Mouse (Mus musculus) spleen, adult 2 months (tissue): ENCODE results near the gene Alox12b. TPM values are rescaled to one million over a fixed set of nuclear protein-coding genes. Genes with fewer than 3 reads are reported as not detected.
A peak's percentile ranks its signal among the peaks of the same experiment; 100 is the strongest.

Experiments
- DNase-seq, 2 experiments: peaks; one replicate each; pipeline versions ENCODE4 v3.0.0 to v3.0.0-alpha.2; 2012 to 2021; ENCODE audit warnings: low spot score in 2 of 2, low read depth in 1 of 2
- H3K27ac ChIP-seq: fragments of 200-500 bp; 2 replicates; pipeline ENCODE4 v1.5.1; 2012; ENCODE audit warnings: low read length, inconsistent platforms; ENCODE audit not compliant: insufficient read depth
- H3K27me3 ChIP-seq: fragments of 200-500 bp; 2 replicates; pipeline ENCODE4 v1.6.1; 2012; ENCODE audit warnings: mild to moderate bottlenecking, moderate library complexity, low read length, inconsistent platforms; ENCODE audit not compliant: control insufficient read depth, insufficient read depth
- H3K36me3 ChIP-seq: fragments of 200-500 bp; 2 replicates; pipeline ENCODE4 v1.6.1; 2012; ENCODE audit warnings: mild to moderate bottlenecking, low read length, inconsistent platforms; ENCODE audit not compliant: control insufficient read depth, insufficient read depth
- H3K4me1 ChIP-seq: fragments of 200-500 bp; 2 replicates; pipeline ENCODE4 v1.6.1; 2011; ENCODE audit warnings: inconsistent platforms; ENCODE audit not compliant: control insufficient read depth, insufficient read depth, insufficient read length
- H3K4me3 ChIP-seq: fragments of 200-500 bp; 2 replicates; pipeline ENCODE4 v1.5.1; 2011; ENCODE audit warnings: mild to moderate bottlenecking, inconsistent platforms; ENCODE audit not compliant: insufficient read depth, insufficient read length; ENCODE audit errors: extremely low read depth
- CTCF ChIP-seq: fragments of 200-500 bp; IDR thresholded peaks from 2 replicates; pipeline ENCODE4 v1.5.1; 2011; ENCODE audit warnings: mild to moderate bottlenecking, inconsistent platforms; ENCODE audit not compliant: insufficient read depth, insufficient read length, insufficient replicate concordance; ENCODE audit errors: extremely low read depth
- POLR2A ChIP-seq: fragments of 200-500 bp; IDR thresholded peaks from 2 replicates; pipeline ENCODE4 v1.6.1; 2011; ENCODE audit warnings: low read depth, low read length, inconsistent platforms
- WGBS: fragments of 180-500 bp; shearing (Covaris S2); methylation state at CpG from one replicate; pipeline ENCODE4 v1.1.7; 2018; 5-methylcytosine and 5-hydroxymethylcytosine counted together
- polyA plus RNA-seq: library from polyadenylated mRNA; depleted of rRNA; stranded (reverse); fragments of >200 nt; gene quantifications from 2 replicates; pipeline ENCODE4 v1.2.3, GENCODE M21; 2012

The Alox12b gene
- polyA plus RNA-seq, 1 experiment, result not detected

- TF ChIP-seq POLR2A (no peak), CTCF (no peak)
- H3K27ac ChIP-seq, result peak overlapping the region; percentile 65
- 0 out of 2 replicates have a peak, but pooled peaks cover 5% of the 10 kb centered on the region for H3K27me3 ChIP-seq
- H3K4me3 ChIP-seq, result peak overlapping the region; percentile 61
- H3K36me3 ChIP-seq, result no peaks in the 10 kb centered on the region
- WGBS, result under 1% methylated on average over 31 of the region's 31 CpGs
- DNase-seq, result peak; percentile 62 to 77
- peaks cover 5% of the 10 kb centered on the region; the same call in 1 of the 2 replicates for H3K4me1 ChIP-seq
Observed at GRCm38 (mm10) chr11:69123693-69124497, 32.9 kb upstream of the Alox12b start.

- H3K27me3 ChIP-seq, result 0 out of 2 replicates have a peak, but pooled peaks cover 5% of the 10 kb centered on the region
- H3K4me3 ChIP-seq, result no peak overlapping the region; the same call in 1 of the 2 replicates
- TF ChIP-seq CTCF (no peak), POLR2A (no peak)
- peaks cover 5% of the 10 kb centered on the region; the same call in 1 of the 2 replicates for H3K4me1 ChIP-seq
- H3K27ac ChIP-seq, result no peak overlapping the region
- 1% methylated on average over 3 of the region's 3 CpGs for WGBS
- no peaks in the 10 kb centered on the region for H3K36me3 ChIP-seq
- DNase-seq, result peak; percentile 47 to 72
Observed at GRCm38 (mm10) chr11:69124498-69124847, 32.3 kb upstream of the Alox12b start.

GRCm38 (mm10) chr11:69125041-69125851 lies 31.5 kb upstream of the Alox12b start:
- under 1% methylated on average over 24 of the region's 24 CpGs for WGBS
- Histone ChIP-seq H3K27ac (peak overlapping the region; percentile 85), H3K27me3 (0 out of 2 replicates have a peak, but pooled peaks cover 5% of the 10 kb centered on the region), H3K4me3 (peak overlapping the region; percentile 70), H3K36me3 (no peaks in the 10 kb centered on the region), H3K4me1 (peaks cover 5% of the 10 kb centered on the region; the same call in 1 of the 2 replicates)
- peak; percentile 75 to 83 for DNase-seq
- TF ChIP-seq CTCF (0 out of 2 replicates have a peak, but pooled peaks have one; percentile 15), POLR2A (no peak)

- DNase-seq, result no peak
- Histone ChIP-seq H3K4me1 (peaks cover 5% of the 10 kb centered on the region; the same call in 1 of the 2 replicates), H3K27me3 (0 out of 2 replicates have a peak, but pooled peaks cover 5% of the 10 kb centered on the region), H3K4me3 (peak within 1 kb of the TSS; percentile 70), H3K27ac (peak within 1 kb of the TSS; percentile 85), H3K36me3 (no peaks in the 10 kb centered on the region)
- TF ChIP-seq POLR2A (no peak), CTCF (no peak)
- 1% methylated on average over 3 of the region's 3 CpGs for WGBS
Observed at GRCm38 (mm10) chr11:69125852-69125918, 31.1 kb upstream of the Alox12b start, which contains the start of gene Aloxe3. Gene Aloxe3, plus strand, starts transcription at chr11:69125896.

GRCm38 (mm10) chr11:69125919-69126705 lies 30.7 kb upstream of the Alox12b start:
- 7% methylated on average over 20 of the region's 20 CpGs for WGBS
- TF ChIP-seq CTCF (no peak), POLR2A (no peak)

GRCm38 (mm10) chr11:69126706-69127095 lies 30.1 kb upstream of the Alox12b start:
- 69% methylated on average over 2 of the region's 2 CpGs for WGBS

More at GRCm38 (mm10) chr11:69125919-69126705, 30.7 kb upstream of the Alox12b start:
- peak overlapping the region; percentile 70 for H3K4me3 ChIP-seq
- no peak for DNase-seq
- H3K4me1 ChIP-seq, result peaks cover 5% of the 10 kb centered on the region; the same call in 1 of the 2 replicates
- H3K27ac ChIP-seq, result no peak overlapping the region
- 0 out of 2 replicates have a peak, but pooled peaks cover 5% of the 10 kb centered on the region for H3K27me3 ChIP-seq
- no peaks in the 10 kb centered on the region for H3K36me3 ChIP-seq

More at GRCm38 (mm10) chr11:69126706-69127095, 30.1 kb upstream of the Alox12b start:
- TF ChIP-seq POLR2A, result no peak
- no peak for TF ChIP-seq CTCF
- Histone ChIP-seq H3K27me3 (0 out of 2 replicates have a peak, but pooled peaks cover 5% of the 10 kb centered on the region), H3K4me3 (no peak overlapping the region), H3K36me3 (no peaks in the 10 kb centered on the region), H3K4me1 (peaks cover 5% of the 10 kb centered on the region; the same call in 1 of the 2 replicates), H3K27ac (no peak overlapping the region)
- DNase-seq, result no peak
